Mouse (Mus musculus): Measurements from ENCODE around the gene Msrb1.

- no peak for TF ChIP-seq POLR2A (IDR thresholded peaks at IDR 0.05; ENCODE audit: control insufficient read depth, low read depth, low read length)
- no peak for TF ChIP-seq CTCF (IDR thresholded peaks at IDR 0.05; ENCODE audit: control insufficient read depth, insufficient read depth, insufficient replicate concordance, low read depth, low read length)
Observed at GRCm38 (mm10) chr17:24746986-24747385, 10.5 kb downstream of the Msrb1 start.

All from testis, adult 2 months (tissue).